Mouse (Mus musculus) megakaryocyte progenitor cell, adult 5-6 weeks (primary cell): ENCODE data around the gene Usp19. TPM values are rescaled to one million over a fixed set of nuclear protein-coding genes. Genes with fewer than 3 reads are reported as not detected.

Experiments
- ATAC-seq: replicated peaks from 2 replicates; pipeline ENCODE4 v1.8.0; 2016; ENCODE audit warnings: mild to moderate bottlenecking, moderate TSS enrichment, inconsistent platforms; ENCODE audit not compliant: poor library complexity
- total RNA-seq, 2 experiments: library from RNA; stranded (forward) in 1 of 2; stranded (reverse) in 1 of 2; fragments of 157-497, 149-512 nt in 1 of 2; fragments of 200-1000 nt in 1 of 2; gene quantifications; 2 replicates each; pipeline versions ENCODE4 v1.2.3 to v1.2.4; 2015 to 2017

Gene Usp19
- total RNA-seq, 2 experiments from 2014 or later = 36.1 to 38.0 TPM

- ATAC-seq = no peak
Observed at GRCm38 (mm10) chr9:108463713-108464112, 26.7 kb upstream of the Usp19 start.

- ATAC-seq = no peak
Observed at GRCm38 (mm10) chr9:108466219-108466618, 24.2 kb upstream of the Usp19 start.

- ATAC-seq = no peak
Observed at GRCm38 (mm10) chr9:108469430-108469829, 21.0 kb upstream of the Usp19 start.

- ATAC-seq = no peak
Observed at GRCm38 (mm10) chr9:108469845-108470244, 20.6 kb upstream of the Usp19 start.

- ATAC-seq = peak; percentile 80
Observed at GRCm38 (mm10) chr9:108474528-108474927, 15.9 kb upstream of the Usp19 start.

GRCm38 (mm10) chr9:108478638-108479156 lies 11.7 kb upstream of the Usp19 start:
- peak; percentile 24; the same call in 1 of the 2 replicates for ATAC-seq

- ATAC-seq = no peak
Observed at GRCm38 (mm10) chr9:108479241-108479640, 11.2 kb upstream of the Usp19 start.

- peak; percentile 45; the same call in 1 of the 2 replicates for ATAC-seq
Observed at GRCm38 (mm10) chr9:108479721-108480351, 10.6 kb upstream of the Usp19 start, which contains the start of gene Lamb2. Gene Lamb2, plus strand, starts transcription at chr9:108479736.

GRCm38 (mm10) chr9:108480813-108481519 lies 9.4 kb upstream of the Usp19 start:
- ATAC-seq = no peak

- ATAC-seq = no peak
Observed at GRCm38 (mm10) chr9:108481520-108482210, 8.7 kb upstream of the Usp19 start.

GRCm38 (mm10) chr9:108483051-108483790 lies 7.2 kb upstream of the Usp19 start:
- ATAC-seq = no peak

GRCm38 (mm10) chr9:108484021-108484420 lies 6.4 kb upstream of the Usp19 start:
- no peak for ATAC-seq

GRCm38 (mm10) chr9:108485301-108485875 lies 5.0 kb upstream of the Usp19 start:
- no peak for ATAC-seq

- ATAC-seq = no peak
Observed at GRCm38 (mm10) chr9:108486973-108487530, 3.4 kb upstream of the Usp19 start.

- ATAC-seq = no peak
Observed at GRCm38 (mm10) chr9:108488403-108488802, 2.0 kb upstream of the Usp19 start.

GRCm38 (mm10) chr9:108489215-108489614 lies 1.2 kb upstream of the Usp19 start:
- ATAC-seq = no peak

- ATAC-seq = no peak
Observed at GRCm38 (mm10) chr9:108489702-108490558, 472 bp upstream of the Usp19 start.

GRCm38 (mm10) chr9:108491286-108491580 lies 831 bp downstream of the Usp19 start:
- no peak for ATAC-seq

- ATAC-seq = peak; percentile 63
Observed at GRCm38 (mm10) chr9:108492043-108492750, 1.8 kb downstream of the Usp19 start.
